Mouse (Mus musculus): ENCODE measurements at regions not wholly inside any gene's neighbourhood (a gene's known extent, or its start where the extent isn't known, plus 50 kb on each side); places are given as distances from the start of the nearest gene placed in this dataset.

GRCm38 (mm10) chr1:7548261-7548660 lies 2740.6 kb downstream of the Gm37988 start:
- WGBS = 63% methylated on average over 2 of the region's 2 CpGs
- Histone ChIP-seq H3K4me2 (ENCODE audit: low read length) (no peak overlapping the region), H3K36me3 (ENCODE audit: control insufficient read depth, insufficient read depth) (no peaks in the 10 kb centered on the region), H3K27ac (ENCODE audit: low read length) (no peak overlapping the region), H3K9ac (replicated peaks; ENCODE audit: low read depth, low read length) (no peak overlapping the region), H3K9me3 (ENCODE audit: control insufficient read depth, low read length) (no peaks in the 10 kb centered on the region), H3K4me3 (replicated peaks; ENCODE audit: low read length) (no peak overlapping the region), H3K4me1 (replicated peaks; ENCODE audit: control insufficient read depth, insufficient read depth, low read length) (no peaks in the 10 kb centered on the region), H3K27me3 (replicated peaks; ENCODE audit: control insufficient read depth, insufficient read depth, low read length) (no peaks in the 10 kb centered on the region)
- no peak for ATAC-seq

- no peaks in the 10 kb centered on the region for H3K4me1 ChIP-seq (replicated peaks; ENCODE audit: control insufficient read depth, insufficient read depth, low read length)
- WGBS = 91% methylated on average over 1 of the region's 1 CpGs
- no peak for ATAC-seq
Measured at GRCm38 (mm10) chr1:7574787-7575186, 2767.1 kb downstream of the Gm37988 start.

GRCm38 (mm10) chr1:7586409-7586808 lies 2778.7 kb downstream of the Gm37988 start:
- H3K9ac ChIP-seq (replicated peaks; ENCODE audit: low read depth, low read length) = no peak overlapping the region
- H3K4me1 ChIP-seq (replicated peaks; ENCODE audit: control insufficient read depth, insufficient read depth, low read length) = no peaks in the 10 kb centered on the region
- no peak overlapping the region for H3K27ac ChIP-seq (ENCODE audit: low read length)
- no peaks in the 10 kb centered on the region for H3K9me3 ChIP-seq (ENCODE audit: control insufficient read depth, low read length)
- no peak overlapping the region for H3K4me2 ChIP-seq (ENCODE audit: low read length)
- no peak for ATAC-seq
- H3K36me3 ChIP-seq (ENCODE audit: control insufficient read depth, insufficient read depth) = no peaks in the 10 kb centered on the region
- H3K4me3 ChIP-seq (replicated peaks; ENCODE audit: low read length) = no peak overlapping the region
- no peaks in the 10 kb centered on the region for H3K27me3 ChIP-seq (replicated peaks; ENCODE audit: control insufficient read depth, insufficient read depth, low read length)
- 32% methylated on average over 3 of the region's 3 CpGs for WGBS

More at GRCm38 (mm10) chr1:7574787-7575186, 2767.1 kb downstream of the Gm37988 start:
- no peaks in the 10 kb centered on the region for H3K36me3 ChIP-seq (ENCODE audit: control insufficient read depth, insufficient read depth)
- no peak overlapping the region for H3K4me3 ChIP-seq (replicated peaks; ENCODE audit: low read length)
- H3K4me2 ChIP-seq (ENCODE audit: low read length) = no peak overlapping the region
- no peak overlapping the region for H3K9ac ChIP-seq (replicated peaks; ENCODE audit: low read depth, low read length)
- no peaks in the 10 kb centered on the region for H3K9me3 ChIP-seq (ENCODE audit: control insufficient read depth, low read length)
- H3K27ac ChIP-seq (ENCODE audit: low read length) = no peak overlapping the region
- H3K27me3 ChIP-seq (replicated peaks; ENCODE audit: control insufficient read depth, insufficient read depth, low read length) = no peaks in the 10 kb centered on the region

GRCm38 (mm10) chr1:7591327-7591726 lies 2783.6 kb downstream of the Gm37988 start:
- no peak for ATAC-seq
- Histone ChIP-seq H3K27me3 (replicated peaks; ENCODE audit: control insufficient read depth, insufficient read depth, low read length) (no peaks in the 10 kb centered on the region), H3K27ac (ENCODE audit: low read length) (no peak overlapping the region), H3K9ac (replicated peaks; ENCODE audit: low read depth, low read length) (no peak overlapping the region), H3K36me3 (ENCODE audit: control insufficient read depth, insufficient read depth) (no peaks in the 10 kb centered on the region), H3K4me2 (ENCODE audit: low read length) (no peak overlapping the region), H3K4me1 (replicated peaks; ENCODE audit: control insufficient read depth, insufficient read depth, low read length) (no peaks in the 10 kb centered on the region), H3K9me3 (ENCODE audit: control insufficient read depth, low read length) (no peaks in the 10 kb centered on the region), H3K4me3 (replicated peaks; ENCODE audit: low read length) (no peak overlapping the region)

Measured in forebrain, embryonic 16.5 days (tissue).